Mouse (Mus musculus) embryonic facial prominence, embryonic 11.5 days (tissue): Measurements from ENCODE around the gene Dchs1. TPM values are rescaled to one million over a fixed set of nuclear protein-coding genes. Genes with fewer than 3 reads are reported as not detected.

Source experiments
- ATAC-seq: fragments of 200-750 bp; cut with Nextera tagmentation; replicated peaks from 2 replicates; pipeline ENCODE4 v1.8.0; 2017; ENCODE audit warnings: low read depth; ENCODE audit not compliant: insufficient number of reproducible peaks, low FRiP score, low TSS enrichment
- DNase-seq: peaks from one replicate; pipeline ENCODE4 v3.0.0-alpha.2; 2015; ENCODE audit warnings: low spot score
- H3K27ac ChIP-seq: fragments of 300-500 bp; sonication (generic); replicated peaks from 2 replicates; pipeline ENCODE4 v1.5.1; 2014; ENCODE audit warnings: mild to moderate bottlenecking, low read depth, low read length, control low read depth
- H3K27me3 ChIP-seq: fragments of 300-500 bp; sonication (generic); 2 replicates; pipeline ENCODE4 v1.6.1; 2014; ENCODE audit warnings: mild to moderate bottlenecking, low read length, moderate library complexity, mixed read lengths; ENCODE audit not compliant: control insufficient read depth, insufficient read depth
- H3K36me3 ChIP-seq: fragments of 300-500 bp; sonication (generic); replicated peaks from 2 replicates; pipeline ENCODE4 v1.6.1; 2014; ENCODE audit warnings: low read depth, mild to moderate bottlenecking, low read length, moderate library complexity, mixed read lengths; ENCODE audit not compliant: control insufficient read depth, insufficient read depth
- H3K4me1 ChIP-seq: fragments of 300-500 bp; sonication (generic); 2 replicates; pipeline ENCODE4 v1.6.1; 2014; ENCODE audit warnings: low read length, mixed read lengths; ENCODE audit not compliant: control insufficient read depth, insufficient read depth
- H3K4me2 ChIP-seq: fragments of 300-500 bp; sonication (generic); 2 replicates; pipeline ENCODE4 v1.6.1; 2014; ENCODE audit warnings: low read depth, mild to moderate bottlenecking, control low read depth, low read length, moderate library complexity
- H3K4me3 ChIP-seq: fragments of 300-500 bp; sonication (generic); 2 replicates; pipeline ENCODE4 v1.5.1; 2014; ENCODE audit warnings: low read depth, low read length, control low read depth
- H3K9ac ChIP-seq: fragments of 300-500 bp; sonication (generic); replicated peaks from 2 replicates; pipeline ENCODE4 v1.6.1; 2014; ENCODE audit warnings: mild to moderate bottlenecking, control low read depth, low read length
- H3K9me3 ChIP-seq: fragments of 300-500 bp; sonication (generic); replicated peaks from 2 replicates; pipeline ENCODE4 v1.6.1; 2016; ENCODE audit warnings: mild to moderate bottlenecking, low read length, inconsistent platforms, mixed read lengths; ENCODE audit not compliant: control insufficient read depth
- WGBS: fragments of 180-500 bp; shearing (Covaris S2); extraction: QIAGEN DNeasy Blood & Tissue Kit; methylation state at CpG from one replicate; pipeline ENCODE4 v1.1.7; 2014; 5-methylcytosine and 5-hydroxymethylcytosine counted together
- polyA plus RNA-seq: library from polyadenylated mRNA; unstranded; fragments of >200 nt; fragmentation: Nextera tagmentation; extraction: Ambion mirVana; gene quantifications from 2 replicates; pipeline ENCODE4 v1.2.1, GENCODE M21; 2014

Dchs1 gene
- polyA plus RNA-seq, 1 experiment from 2014 or later: 18.5 TPM

- H3K36me3 ChIP-seq: no peaks in the 10 kb centered on the region
- H3K27ac ChIP-seq: no peak overlapping the region
- 97% methylated on average over 4 of the region's 4 CpGs for WGBS
- no peak for DNase-seq
- H3K4me3 ChIP-seq: no peak overlapping the region
- H3K9ac ChIP-seq: no peak overlapping the region
- ATAC-seq: no peak
- no peak overlapping the region for H3K4me2 ChIP-seq
- no peaks in the 10 kb centered on the region for H3K27me3 ChIP-seq
- no peaks in the 10 kb centered on the region for H3K9me3 ChIP-seq
- H3K4me1 ChIP-seq: no peaks in the 10 kb centered on the region
Measured at GRCm38 (mm10) chr7:105726980-105727325, 60.5 kb downstream of the Dchs1 start.

- Histone ChIP-seq H3K27ac (no peak overlapping the region), H3K9ac (no peak overlapping the region), H3K4me3 (no peak overlapping the region), H3K36me3 (no peaks in the 10 kb centered on the region), H3K4me1 (no peaks in the 10 kb centered on the region), H3K9me3 (no peaks in the 10 kb centered on the region), H3K27me3 (no peaks in the 10 kb centered on the region), H3K4me2 (no peak overlapping the region)
- ATAC-seq (peak; percentile 60; the same call in 1 of the 2 replicates), DNase-seq (peak; percentile 78)
- WGBS: 77% methylated on average over 4 of the region's 4 CpGs
Measured at GRCm38 (mm10) chr7:105726144-105726979, 61.1 kb downstream of the Dchs1 start.

DNA sequence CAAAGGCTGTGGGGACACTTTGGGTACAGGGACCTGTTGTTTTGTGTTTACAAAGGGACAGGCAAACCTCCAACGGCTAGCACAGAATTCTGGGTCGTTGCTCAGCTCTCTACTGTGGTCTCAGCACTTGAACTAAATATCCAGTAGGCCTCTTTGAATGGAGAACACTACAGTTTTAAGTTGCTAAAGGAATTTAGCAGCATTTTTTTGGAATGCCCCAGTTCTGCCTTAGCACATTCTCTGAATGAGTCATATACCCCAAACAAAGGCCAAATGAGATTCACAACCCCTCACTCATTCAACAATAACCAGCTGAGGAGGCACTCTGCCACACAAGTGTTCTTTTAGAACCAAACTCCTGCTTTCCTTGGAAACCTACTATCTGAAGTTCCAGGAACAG is 65.5 kb downstream of the Dchs1 start:
- 79% methylated on average over 2 of the region's 2 CpGs for WGBS
- no peak overlapping the region for H3K9ac ChIP-seq
- DNase-seq (no peak), ATAC-seq (no peak)
- no peaks in the 10 kb centered on the region for H3K9me3 ChIP-seq
- H3K36me3 ChIP-seq: no peaks in the 10 kb centered on the region
- no peak overlapping the region for H3K27ac ChIP-seq
- H3K4me2 ChIP-seq: no peak overlapping the region
- no peaks in the 10 kb centered on the region for H3K4me1 ChIP-seq
- no peak overlapping the region for H3K4me3 ChIP-seq
- no peaks in the 10 kb centered on the region for H3K27me3 ChIP-seq

- Histone ChIP-seq H3K4me3 (no peak overlapping the region), H3K9me3 (no peaks in the 10 kb centered on the region), H3K9ac (no peak overlapping the region), H3K36me3 (no peaks in the 10 kb centered on the region), H3K4me1 (no peaks in the 10 kb centered on the region), H3K4me2 (no peak overlapping the region), H3K27me3 (no peaks in the 10 kb centered on the region), H3K27ac (no peak overlapping the region)
- DNase-seq: no peak
- WGBS: 55% methylated on average over 3 of the region's 3 CpGs
- ATAC-seq: no peak
Measured at GRCm38 (mm10) chr7:105715366-105715765, 72.1 kb downstream of the Dchs1 start.

DNA sequence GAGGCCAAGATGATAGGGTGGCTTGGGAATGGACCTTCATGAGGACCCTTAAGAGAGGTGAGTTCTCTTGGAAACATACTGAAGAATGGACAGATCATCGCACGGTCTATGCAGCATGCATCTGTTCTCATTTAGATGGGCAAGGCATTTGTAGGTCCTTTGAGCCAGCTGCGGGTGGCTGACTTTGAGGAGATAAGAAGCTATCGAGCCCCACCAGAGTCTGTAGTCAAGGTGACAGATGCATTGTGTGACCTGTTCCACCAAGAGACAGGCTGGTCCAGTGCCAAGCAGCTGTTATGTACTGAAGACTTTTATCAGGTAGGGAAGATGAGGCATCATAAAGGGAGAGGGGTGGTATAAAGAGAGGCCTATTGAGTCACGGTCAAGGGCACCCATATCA is 78.7 kb downstream of the Dchs1 start:
- Histone ChIP-seq H3K27me3 (no peaks in the 10 kb centered on the region), H3K9me3 (no peaks in the 10 kb centered on the region), H3K4me2 (no peak overlapping the region), H3K27ac (no peak overlapping the region), H3K9ac (no peak overlapping the region), H3K36me3 (no peaks in the 10 kb centered on the region), H3K4me1 (no peaks in the 10 kb centered on the region), H3K4me3 (no peak overlapping the region)
- no peak for ATAC-seq
- no peak for DNase-seq
- 92% methylated on average over 5 of the region's 5 CpGs for WGBS

- WGBS: 89% methylated on average over 4 of the region's 4 CpGs
- Histone ChIP-seq H3K9me3 (no peaks in the 10 kb centered on the region), H3K27ac (no peak overlapping the region), H3K9ac (no peak overlapping the region), H3K27me3 (no peaks in the 10 kb centered on the region), H3K4me3 (no peak overlapping the region), H3K4me2 (no peak overlapping the region), H3K4me1 (no peaks in the 10 kb centered on the region), H3K36me3 (no peaks in the 10 kb centered on the region)
- ATAC-seq: no peak
- DNase-seq: no peak
Measured at GRCm38 (mm10) chr7:105703816-105704215, 83.6 kb downstream of the Dchs1 start.

DNA sequence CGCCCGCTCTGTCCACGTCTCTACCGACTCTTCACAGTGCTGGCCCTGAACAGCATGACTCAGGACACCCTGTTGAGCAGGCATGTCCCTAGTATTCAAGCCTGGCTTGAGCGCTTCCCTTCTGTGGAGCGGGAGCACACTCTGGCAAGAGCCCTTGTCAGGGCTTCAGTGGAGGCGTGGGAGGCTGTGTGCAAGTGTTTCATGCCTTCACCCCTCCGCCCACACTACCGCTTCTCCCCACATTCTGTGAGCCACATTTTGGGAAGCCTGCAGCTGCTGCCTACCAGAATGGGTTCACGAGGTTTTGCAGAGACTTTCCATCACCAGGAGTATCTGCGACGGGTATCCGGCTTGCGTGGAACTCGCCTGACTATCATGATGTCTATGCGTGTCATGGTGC is 84.3 kb downstream of the Dchs1 start:
- 86% methylated on average over 16 of the region's 16 CpGs for WGBS
- no peaks in the 10 kb centered on the region for H3K9me3 ChIP-seq
- no peaks in the 10 kb centered on the region for H3K27me3 ChIP-seq

More for the DNA sequence above, 84.3 kb downstream of the Dchs1 start:
- Histone ChIP-seq H3K4me1 (no peaks in the 10 kb centered on the region), H3K27ac (no peak overlapping the region), H3K4me2 (no peak overlapping the region), H3K36me3 (no peaks in the 10 kb centered on the region), H3K9ac (no peak overlapping the region), H3K4me3 (no peak overlapping the region)
- DNase-seq (no peak), ATAC-seq (no peak)
